Mouse (Mus musculus) limb, embryonic 14.5 days (tissue): ENCODE results near the gene Cd209a. TPM values are rescaled to one million over a fixed set of nuclear protein-coding genes. Genes with fewer than 3 reads are reported as not detected.

Experiments
- ATAC-seq: fragments of 200-750 bp; cut with Nextera tagmentation; 2 replicates; pipeline ENCODE4 v1.8.0; 2017; ENCODE audit warnings: low read depth, moderate number of reproducible peaks, moderate TSS enrichment; ENCODE audit not compliant: low FRiP score
- DNase-seq: peaks from one replicate; pipeline ENCODE4 v3.0.0-alpha.2; 2015; ENCODE audit warnings: low spot score
- H3K27ac ChIP-seq: fragments of 300-500 bp; sonication (generic); replicated peaks from 2 replicates; pipeline ENCODE4 v1.5.1; 2014; ENCODE audit warnings: low read depth, mild to moderate bottlenecking, low read length, moderate library complexity, mixed read lengths
- H3K27me3 ChIP-seq: fragments of 300-500 bp; sonication (generic); 2 replicates; pipeline ENCODE4 v1.6.1; 2014; ENCODE audit warnings: low read length, mixed read lengths; ENCODE audit not compliant: control insufficient read depth, insufficient read depth
- H3K36me3 ChIP-seq: fragments of 300-500 bp; sonication (generic); 2 replicates; pipeline ENCODE4 v1.6.1; 2014; ENCODE audit warnings: mild to moderate bottlenecking, low read length, moderate library complexity, mixed read lengths; ENCODE audit not compliant: control insufficient read depth, insufficient read depth
- H3K4me1 ChIP-seq: fragments of 300-500 bp; sonication (generic); 2 replicates; pipeline ENCODE4 v1.6.1; 2014; ENCODE audit warnings: antibody characterized with exemption, low read length, mixed read lengths; ENCODE audit not compliant: control insufficient read depth, insufficient read depth
- H3K4me2 ChIP-seq: fragments of 300-500 bp; sonication (generic); replicated peaks from 2 replicates; pipeline ENCODE4 v1.6.1; 2014; ENCODE audit warnings: low read depth, mild to moderate bottlenecking, low read length, moderate library complexity; ENCODE audit not compliant: severe bottlenecking
- H3K4me3 ChIP-seq: fragments of 300-500 bp; sonication (generic); replicated peaks from 2 replicates; pipeline ENCODE4 v1.5.1; 2014; ENCODE audit warnings: low read length
- H3K9ac ChIP-seq: fragments of 300-500 bp; sonication (generic); 2 replicates; pipeline ENCODE4 v1.6.1; 2014; ENCODE audit warnings: mild to moderate bottlenecking, low read depth, low read length, moderate library complexity; ENCODE audit not compliant: severe bottlenecking
- H3K9me3 ChIP-seq: fragments of 300-500 bp; sonication (generic); 2 replicates; pipeline ENCODE4 v1.6.1; 2016; ENCODE audit warnings: low read length; ENCODE audit not compliant: control insufficient read depth
- POLR2A ChIP-seq: fragments of 200-500 bp; IDR thresholded peaks from 2 replicates; pipeline ENCODE4 v1.8.0; 2012; ENCODE audit warnings: inconsistent platforms, mild to moderate bottlenecking, moderate library complexity, borderline replicate concordance; ENCODE audit not compliant: insufficient read depth, insufficient read length; ENCODE audit errors: extremely low read depth
- WGBS: fragments of 180-500 bp; shearing (Covaris S2); extraction: QIAGEN DNeasy Blood & Tissue Kit; methylation state at CpG from one replicate; pipeline ENCODE4 v1.1.7; 2014; 5-methylcytosine and 5-hydroxymethylcytosine counted together
- polyA plus RNA-seq, 2 experiments: library from polyadenylated mRNA; depleted of rRNA in 1 of 2; stranded (reverse) in 1 of 2; unstranded in 1 of 2; fragments of >200 nt; fragmentation: Nextera tagmentation in 1 of 2; extraction: Ambion mirVana in 1 of 2; gene quantifications; 2 replicates each; pipeline versions ENCODE4 v1.2.1 to v1.2.3; 2012 to 2014

The Cd209a gene
- polyA plus RNA-seq, 2 experiments: 0.19 to 0.67 TPM

- Histone ChIP-seq H3K4me1 (no peaks in the 10 kb centered on the region), H3K36me3 (no peaks in the 10 kb centered on the region), H3K27me3 (no peaks in the 10 kb centered on the region), H3K27ac (no peak overlapping the region), H3K9me3 (no peaks in the 10 kb centered on the region), H3K4me3 (no peak overlapping the region), H3K4me2 (no peak overlapping the region), H3K9ac (no peak overlapping the region)
- no peak for ATAC-seq
- DNase-seq: peak; percentile 6
- WGBS: 29% methylated on average over 1 of the region's 1 CpGs
- TF ChIP-seq POLR2A: no peak
Measured at GRCm38 (mm10) chr8:3721041-3721440, 27.7 kb downstream of the Cd209a start.

- Histone ChIP-seq H3K4me1 (no peaks in the 10 kb centered on the region), H3K27me3 (no peaks in the 10 kb centered on the region), H3K27ac (no peak within 1 kb of the TSS), H3K9ac (no peak within 1 kb of the TSS), H3K36me3 (no peaks in the 10 kb centered on the region), H3K9me3 (no peaks in the 10 kb centered on the region), H3K4me2 (no peak within 1 kb of the TSS), H3K4me3 (no peak within 1 kb of the TSS)
- DNase-seq (no peak), ATAC-seq (no peak)
- TF ChIP-seq POLR2A: no peak
- 66% methylated on average over 5 of the region's 5 CpGs for WGBS
Measured at GRCm38 (mm10) chr8:3720551-3720950, 28.2 kb downstream of the Cd209a start, which contains the start of gene Clec4g. Gene Clec4g (minus strand): TSS chr8:3720651.

GRCm38 (mm10) chr8:3718559-3718958 is 30.2 kb downstream of the Cd209a start:
- no peak overlapping the region for H3K9ac ChIP-seq
- ATAC-seq: no peak
- no peaks in the 10 kb centered on the region for H3K27me3 ChIP-seq
- no peak overlapping the region for H3K4me3 ChIP-seq
- no peak for TF ChIP-seq POLR2A
- WGBS: 15% methylated on average over 14 of the region's 14 CpGs
- H3K4me1 ChIP-seq: no peaks in the 10 kb centered on the region
- no peaks in the 10 kb centered on the region for H3K36me3 ChIP-seq
- DNase-seq: no peak
- no peak overlapping the region for H3K4me2 ChIP-seq
- no peaks in the 10 kb centered on the region for H3K9me3 ChIP-seq
- no peak overlapping the region for H3K27ac ChIP-seq

GRCm38 (mm10) chr8:3717321-3717954 is 31.3 kb downstream of the Cd209a start:
- DNase-seq (no peak), ATAC-seq (no peak)
- Histone ChIP-seq H3K4me3 (no peak overlapping the region), H3K9ac (no peak overlapping the region), H3K27ac (no peak overlapping the region), H3K4me2 (no peak overlapping the region), H3K4me1 (no peaks in the 10 kb centered on the region), H3K36me3 (no peaks in the 10 kb centered on the region), H3K9me3 (no peaks in the 10 kb centered on the region), H3K27me3 (no peaks in the 10 kb centered on the region)
- 85% methylated on average over 12 of the region's 12 CpGs for WGBS
- no peak for TF ChIP-seq POLR2A

- Histone ChIP-seq H3K9me3 (no peaks in the 10 kb centered on the region), H3K4me3 (no peak overlapping the region), H3K27ac (no peak overlapping the region), H3K27me3 (no peaks in the 10 kb centered on the region), H3K4me1 (no peaks in the 10 kb centered on the region), H3K36me3 (no peaks in the 10 kb centered on the region), H3K4me2 (no peak overlapping the region), H3K9ac (no peak overlapping the region)
- no peak for TF ChIP-seq POLR2A
- DNase-seq: no peak
- WGBS: 68% methylated on average over 2 of the region's 2 CpGs
- ATAC-seq: no peak
Measured at GRCm38 (mm10) chr8:3711646-3712045, 37.1 kb downstream of the Cd209a start.
